Mouse (Mus musculus): ENCODE results near the gene Arhgap24. TPM values are rescaled to one million over a fixed set of nuclear protein-coding genes. Genes with fewer than 3 reads are reported as not detected.

Gene Arhgap24
- total and polyA plus RNA-seq, 3 experiments, result 34.7 to 51.6 (median 47.9) TPM

GRCm38 (mm10) chr5:102855805-102856204, 374.6 kb downstream of the Arhgap24 start:
- no peak for DNase-seq (ENCODE audit: extremely low read depth)
- Histone ChIP-seq H3K9ac (ENCODE audit: insufficient read depth, low read depth) (no peak overlapping the region), H3K4me3 (replicated peaks in 1 of 3; ENCODE audit: low read depth in 2 of 3, low read length in 2 of 3, poor library complexity in 1 of 3) (no peak overlapping the region), H3K36me3 (replicated peaks in 1 of 2; ENCODE audit: control insufficient read depth in 1 of 2, insufficient read depth in 1 of 2, low read length in 1 of 2) (peaks cover 7 to 61% of the 10 kb centered on the region in 2 experiments), H3K79me2 (replicated peaks; ENCODE audit: control insufficient read depth, extremely low read depth, insufficient read depth, poor library complexity, severe bottlenecking) (0 out of 2 replicates have a peak, but pooled peaks cover 2% of the 10 kb centered on the region), H3K27me3 (replicated peaks) (no peaks in the 10 kb centered on the region), H3K9me3 (replicated peaks; ENCODE audit: low read length) (peaks cover 3% of the 10 kb centered on the region), H3K27ac (ENCODE audit: insufficient read depth, low read depth) (no peak overlapping the region), H3K4me2 (ENCODE audit: insufficient read depth, low read depth, poor library complexity, severe bottlenecking) (no peak overlapping the region), H3K4me1 (ENCODE audit: control insufficient read depth in 1 of 2, insufficient read depth in 2 of 2) (peaks cover 5 to 14% of the 10 kb centered on the region in 2 experiments; a peak in 3 of 4 replicates)
- TF ChIP-seq MAX (IDR thresholded peaks at IDR 0.05; ENCODE audit: low read length) (no peak), GABPA (IDR thresholded peaks at IDR 0.05; ENCODE audit: insufficient replicate concordance, low read depth, low read length) (no peak), HCFC1 (IDR thresholded peaks at IDR 0.05; ENCODE audit: low read depth, low read length) (no peak), MXI1 (IDR thresholded peaks at IDR 0.05; ENCODE audit: low read depth, low read length) (no peak), ZNF384 (IDR thresholded peaks at IDR 0.05; ENCODE audit: low read depth, low read length) (no peak), CHD2 (IDR thresholded peaks at IDR 0.05; ENCODE audit: low read length) (no peak), ELF1 (IDR thresholded peaks at IDR 0.05; ENCODE audit: low read depth, low read length) (no peak), MYC (IDR thresholded peaks at IDR 0.05; ENCODE audit: low read depth, low read length) (no peak), USF2 (conservative IDR thresholded peaks at IDR 0.05; ENCODE audit: low read depth, low read length) (no peak), RCOR1 (conservative IDR thresholded peaks at IDR 0.05; ENCODE audit: low read depth, low read length) (no peak), ETS1 (conservative IDR thresholded peaks at IDR 0.05; ENCODE audit: low read depth, low read length) (no peak), TBP (conservative IDR thresholded peaks at IDR 0.05; ENCODE audit: low read depth, low read length) (no peak), SIN3A (IDR thresholded peaks at IDR 0.05; ENCODE audit: low read length) (no peak), EP300 (IDR thresholded peaks at IDR 0.05; ENCODE audit: low read length) (no peak), MEF2A (IDR thresholded peaks at IDR 0.05; ENCODE audit: borderline replicate concordance, low read depth, low read length) (no peak), JUN (IDR thresholded peaks at IDR 0.05; ENCODE audit: insufficient read depth, low read depth, low read length) (no peak), CTCF (conservative IDR thresholded peaks at IDR 0.05 in 1 of 2, IDR thresholded peaks at IDR 0.05 in 1 of 2; ENCODE audit: low read depth in 2 of 2, low read length in 2 of 2) (no peak), SMC3 (IDR thresholded peaks at IDR 0.05; ENCODE audit: low read depth, low read length) (no peak), ZC3H11A (IDR thresholded peaks at IDR 0.05; ENCODE audit: low read depth, low read length) (no peak)
- in situ Hi-C loops (cut with MboI; ENCODE audit: low pct_ligation_motif_present, low pct_unique_long_range_greater_than_20kb, low sequenced_read_pairs), result loop anchor here (25.0 kb wide), 1 partner anchor 144 kb away; no protein-coding TSS in a partner anchor
- dilution Hi-C loops (cut with MboI; ENCODE audit: extremely low pct_ligation_motif_present, extremely low pct_unique_long_range_greater_than_20kb, low sequenced_read_pairs), result no loop called here

- in situ Hi-C loops (cut with MboI; ENCODE audit: low pct_ligation_motif_present, low pct_unique_long_range_greater_than_20kb, low sequenced_read_pairs), result loop anchor here (25.0 kb wide), 1 partner anchor 146 kb away; no protein-coding TSS in a partner anchor
- H3K36me3 ChIP-seq (replicated peaks in 1 of 2; ENCODE audit: control insufficient read depth in 1 of 2, insufficient read depth in 1 of 2, low read length in 1 of 2), result peaks cover 13 to 68% of the 10 kb centered on the region in 2 experiments
- H3K4me3 ChIP-seq (replicated peaks in 1 of 3; ENCODE audit: low read depth in 2 of 3, low read length in 2 of 3, poor library complexity in 1 of 3), result no peak overlapping the region
- TF ChIP-seq BHLHE40 (IDR thresholded peaks at IDR 0.05; ENCODE audit: low read depth, low read length), result no peak
- no peak for TF ChIP-seq RCOR1 (conservative IDR thresholded peaks at IDR 0.05; ENCODE audit: low read depth, low read length)
- TF ChIP-seq PAX5 (IDR thresholded peaks at IDR 0.05; ENCODE audit: low read length), result no peak
- TF ChIP-seq MEF2A (IDR thresholded peaks at IDR 0.05; ENCODE audit: borderline replicate concordance, low read depth, low read length), result no peak
- no peak for TF ChIP-seq TBP (conservative IDR thresholded peaks at IDR 0.05; ENCODE audit: low read depth, low read length)
- no peak for TF ChIP-seq ZMIZ1 (IDR thresholded peaks at IDR 0.05; ENCODE audit: low read depth, low read length)
- TF ChIP-seq MXI1 (IDR thresholded peaks at IDR 0.05; ENCODE audit: low read depth, low read length), result no peak
- no peak for TF ChIP-seq USF1 (IDR thresholded peaks at IDR 0.05; ENCODE audit: low read depth, low read length)
- TF ChIP-seq IRF4 (IDR thresholded peaks at IDR 0.05; ENCODE audit: low read depth, low read length), result no peak
- TF ChIP-seq MYC (IDR thresholded peaks at IDR 0.05; ENCODE audit: low read depth, low read length), result no peak
- no peak for TF ChIP-seq SIN3A (IDR thresholded peaks at IDR 0.05; ENCODE audit: low read length)
- TF ChIP-seq JUN (IDR thresholded peaks at IDR 0.05; ENCODE audit: insufficient read depth, low read depth, low read length), result no peak
- TF ChIP-seq SMC3 (IDR thresholded peaks at IDR 0.05; ENCODE audit: low read depth, low read length), result no peak
- no peak for TF ChIP-seq KAT2A (IDR thresholded peaks at IDR 0.05; ENCODE audit: insufficient replicate concordance, low read length)
- no peak for TF ChIP-seq TCF12 (IDR thresholded peaks at IDR 0.05; ENCODE audit: low read depth, low read length)
- DNase-seq (ENCODE audit: extremely low read depth), result no peak
- no peak overlapping the region for H3K4me2 ChIP-seq (ENCODE audit: insufficient read depth, low read depth, poor library complexity, severe bottlenecking)
- no peaks in the 10 kb centered on the region for H3K27me3 ChIP-seq (replicated peaks)
- dilution Hi-C loops (cut with MboI; ENCODE audit: extremely low pct_ligation_motif_present, extremely low pct_unique_long_range_greater_than_20kb, low sequenced_read_pairs), result no loop called here
- H3K79me2 ChIP-seq (replicated peaks; ENCODE audit: control insufficient read depth, extremely low read depth, insufficient read depth, poor library complexity, severe bottlenecking), result 0 out of 2 replicates have a peak, but pooled peaks cover 2% of the 10 kb centered on the region
- no peak overlapping the region for H3K9ac ChIP-seq (ENCODE audit: insufficient read depth, low read depth)
- peaks cover 5 to 14% of the 10 kb centered on the region in 2 experiments; a peak in 3 of 4 replicates for H3K4me1 ChIP-seq (ENCODE audit: control insufficient read depth in 1 of 2, insufficient read depth in 2 of 2)
- H3K9me3 ChIP-seq (replicated peaks; ENCODE audit: low read length), result no peaks in the 10 kb centered on the region
- H3K27ac ChIP-seq (ENCODE audit: insufficient read depth, low read depth), result no peak overlapping the region
Measured at GRCm38 (mm10) chr5:102858047-102858446, 376.9 kb downstream of the Arhgap24 start.
